Mouse (Mus musculus) intestine, postnatal 0 days (tissue): ENCODE data around the gene Asl. TPM values are rescaled to one million over a fixed set of nuclear protein-coding genes. Genes with fewer than 3 reads are reported as not detected.

Experiments used
- ATAC-seq: fragments of 200-750 bp; cut with Nextera tagmentation; 2 replicates; pipeline ENCODE4 v1.8.0; 2017; ENCODE audit warnings: mild to moderate bottlenecking, moderate TSS enrichment, moderate library complexity
- H3K27ac ChIP-seq: fragments of 300-500 bp; sonication (generic); 2 replicates; pipeline ENCODE4 v1.5.1; 2014; ENCODE audit warnings: mild to moderate bottlenecking, low read depth, low read length, moderate library complexity
- H3K27me3 ChIP-seq: fragments of 300-500 bp; sonication (generic); replicated peaks from 2 replicates; pipeline ENCODE4 v1.6.1; 2014; ENCODE audit warnings: low read length, mixed read lengths; ENCODE audit not compliant: control insufficient read depth, insufficient read depth
- H3K36me3 ChIP-seq: fragments of 300-500 bp; sonication (generic); 2 replicates; pipeline ENCODE4 v1.6.1; 2014; ENCODE audit warnings: mild to moderate bottlenecking, moderate library complexity; ENCODE audit not compliant: control insufficient read depth, insufficient read depth
- H3K4me1 ChIP-seq: fragments of 300-500 bp; sonication (generic); replicated peaks from 2 replicates; pipeline ENCODE4 v1.6.1; 2014; ENCODE audit warnings: antibody characterized with exemption, low read length, mixed read lengths; ENCODE audit not compliant: control insufficient read depth, insufficient read depth
- H3K4me2 ChIP-seq: fragments of 300-500 bp; sonication (generic); replicated peaks from 2 replicates; pipeline ENCODE4 v1.6.1; 2014; ENCODE audit warnings: low read depth, mild to moderate bottlenecking, moderate library complexity
- H3K4me3 ChIP-seq: fragments of 300-500 bp; sonication (generic); 2 replicates; pipeline ENCODE4 v1.5.1; 2014; ENCODE audit warnings: low read depth, low read length
- H3K9ac ChIP-seq: fragments of 300-500 bp; sonication (generic); 2 replicates; pipeline ENCODE4 v1.6.1; 2014; ENCODE audit warnings: mild to moderate bottlenecking, low read depth, low read length
- H3K9me3 ChIP-seq: fragments of 300-500 bp; sonication (generic); 2 replicates; pipeline ENCODE4 v1.6.1; 2016; ENCODE audit warnings: mixed run types; ENCODE audit not compliant: control insufficient read depth
- CTCF ChIP-seq: sonication (generic); IDR thresholded peaks from 2 replicates; pipeline ENCODE4 v1.5.1; 2016; ENCODE audit warnings: low read depth, mild to moderate bottlenecking, control low read depth, antibody characterized with exemption, moderate library complexity
- WGBS: fragments of 180-500 bp; shearing (Covaris S2); extraction: QIAGEN DNeasy Blood & Tissue Kit; methylation state at CpG from one replicate; pipeline ENCODE4 v1.1.7; 2014; 5-methylcytosine and 5-hydroxymethylcytosine counted together
- polyA plus RNA-seq: library from polyadenylated mRNA; unstranded; fragments of >200 nt; fragmentation: Nextera tagmentation; extraction: Ambion mirVana; gene quantifications from 2 replicates; pipeline ENCODE4 v1.2.1, GENCODE M21; 2015

Asl gene
- polyA plus RNA-seq, 1 experiment from 2014 or later = 148 TPM

DNA sequence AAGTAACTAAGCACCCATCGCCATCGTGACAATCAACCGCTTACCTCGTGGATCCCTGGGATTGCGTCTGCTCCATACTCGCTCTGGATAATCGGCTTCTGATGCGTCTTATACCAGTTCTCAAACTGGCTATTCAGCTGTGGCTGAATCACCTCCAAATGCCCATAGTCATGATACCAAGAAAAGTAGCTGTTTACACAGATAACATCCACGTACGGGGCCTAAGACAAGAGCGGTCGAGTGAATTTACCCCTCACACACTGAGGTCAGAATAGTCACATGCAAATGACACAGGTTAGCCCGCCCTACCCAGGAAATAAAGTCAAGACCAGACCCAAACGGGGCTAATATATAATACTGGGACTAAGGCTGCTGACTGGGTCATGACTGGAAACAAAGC lies 35.7 kb downstream of the Asl start:
- H3K27me3 ChIP-seq = no peaks in the 10 kb centered on the region
- H3K9me3 ChIP-seq = no peaks in the 10 kb centered on the region
- peaks cover 76% of the 10 kb centered on the region for H3K36me3 ChIP-seq
- H3K9ac ChIP-seq = no peak overlapping the region
- H3K4me2 ChIP-seq = no peak overlapping the region
- no peak for ATAC-seq
- 92% methylated on average over 14 of the region's 14 CpGs for WGBS
- no peaks in the 10 kb centered on the region for H3K4me1 ChIP-seq
- H3K4me3 ChIP-seq = no peak overlapping the region
- H3K27ac ChIP-seq = no peak overlapping the region
- no peak for TF ChIP-seq CTCF

DNA sequence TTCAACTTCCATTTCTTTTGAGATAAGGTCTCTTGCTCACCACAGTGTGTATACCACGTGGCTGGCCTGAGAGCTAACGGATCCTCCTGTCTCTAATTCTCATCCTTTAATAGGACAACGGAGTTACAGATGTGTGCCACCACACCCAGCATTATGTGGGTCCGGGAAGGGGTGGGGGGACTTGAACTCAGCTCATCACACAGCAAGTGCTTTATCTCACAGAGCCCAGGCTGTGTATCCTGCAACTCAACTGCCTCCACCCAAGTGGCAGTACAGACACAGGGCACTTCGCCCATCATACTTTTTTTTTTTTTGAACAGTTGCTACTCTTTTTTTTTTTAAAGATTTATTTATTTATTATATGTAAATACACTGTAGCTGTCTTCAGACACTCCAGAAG lies 37.1 kb downstream of the Asl start:
- no peak overlapping the region for H3K27ac ChIP-seq
- no peak overlapping the region for H3K9ac ChIP-seq
- no peak for ATAC-seq
- H3K27me3 ChIP-seq = no peaks in the 10 kb centered on the region
- H3K4me3 ChIP-seq = no peak overlapping the region
- no peak for TF ChIP-seq CTCF
- H3K4me1 ChIP-seq = no peaks in the 10 kb centered on the region
- no peak overlapping the region for H3K4me2 ChIP-seq
- H3K36me3 ChIP-seq = peaks cover 66% of the 10 kb centered on the region
- WGBS = 93% methylated on average over 5 of the region's 5 CpGs
- H3K9me3 ChIP-seq = no peaks in the 10 kb centered on the region

DNA sequence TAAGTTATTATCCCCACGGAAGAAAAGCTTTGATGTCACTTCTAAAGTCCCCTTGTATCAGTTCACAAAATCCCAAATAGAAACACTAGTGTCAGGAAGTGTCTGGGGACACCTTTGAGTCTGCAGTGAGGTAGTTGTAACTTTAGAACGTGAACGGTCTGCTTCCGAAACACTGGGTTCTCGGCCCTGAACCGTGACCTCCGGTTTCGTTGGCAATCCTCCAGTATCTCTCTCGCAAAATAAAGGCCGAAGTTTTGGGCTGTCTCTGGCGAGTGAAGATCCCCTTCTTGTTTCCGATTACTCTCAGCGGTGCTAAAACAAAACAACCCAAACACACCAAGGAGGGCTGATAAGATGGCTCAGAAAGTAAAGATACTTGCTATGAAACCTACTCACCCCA lies 39.7 kb downstream of the Asl start:
- ATAC-seq = no peak
- 83% methylated on average over 13 of the region's 13 CpGs for WGBS
- no peaks in the 10 kb centered on the region for H3K9me3 ChIP-seq

DNA sequence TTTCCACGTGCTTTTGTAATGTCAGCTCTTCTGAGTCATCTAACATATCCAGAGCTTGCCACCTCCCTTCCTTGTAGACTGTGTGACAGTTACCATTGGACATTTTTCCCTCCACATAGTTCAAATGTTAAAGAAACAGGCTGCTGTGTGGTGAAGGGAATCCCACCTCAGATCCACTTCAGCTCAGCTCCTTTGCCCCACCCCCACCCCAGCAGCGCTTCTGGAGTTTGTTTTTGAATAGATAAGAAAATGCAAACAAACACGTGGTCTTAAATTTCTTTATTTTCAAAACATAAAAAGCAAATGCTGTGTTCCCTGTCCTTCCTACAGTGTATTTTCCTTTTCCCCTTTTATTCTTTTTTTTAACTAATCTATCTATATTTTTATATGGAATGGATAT lies 48.8 kb downstream of the Asl start:
- Histone ChIP-seq H3K27ac (peak overlapping the region; percentile 74; the same call in 1 of the 2 replicates), H3K36me3 (peaks cover 20% of the 10 kb centered on the region), H3K4me2 (no peak overlapping the region), H3K9me3 (no peaks in the 10 kb centered on the region), H3K27me3 (no peaks in the 10 kb centered on the region), H3K9ac (no peak overlapping the region), H3K4me1 (no peaks in the 10 kb centered on the region), H3K4me3 (no peak overlapping the region)
- no peak for TF ChIP-seq CTCF
- ATAC-seq = peak; percentile 18; the same call in 1 of the 2 replicates
- WGBS = 50% methylated on average over 3 of the region's 3 CpGs

More for the DNA sequence above, 39.7 kb downstream of the Asl start:
- H3K4me3 ChIP-seq = no peak overlapping the region
- H3K36me3 ChIP-seq = peaks cover 46% of the 10 kb centered on the region
- no peaks in the 10 kb centered on the region for H3K4me1 ChIP-seq
- H3K9ac ChIP-seq = no peak overlapping the region
- no peak overlapping the region for H3K27ac ChIP-seq
- no peak overlapping the region for H3K4me2 ChIP-seq
- H3K27me3 ChIP-seq = no peaks in the 10 kb centered on the region
- TF ChIP-seq CTCF = no peak

DNA sequence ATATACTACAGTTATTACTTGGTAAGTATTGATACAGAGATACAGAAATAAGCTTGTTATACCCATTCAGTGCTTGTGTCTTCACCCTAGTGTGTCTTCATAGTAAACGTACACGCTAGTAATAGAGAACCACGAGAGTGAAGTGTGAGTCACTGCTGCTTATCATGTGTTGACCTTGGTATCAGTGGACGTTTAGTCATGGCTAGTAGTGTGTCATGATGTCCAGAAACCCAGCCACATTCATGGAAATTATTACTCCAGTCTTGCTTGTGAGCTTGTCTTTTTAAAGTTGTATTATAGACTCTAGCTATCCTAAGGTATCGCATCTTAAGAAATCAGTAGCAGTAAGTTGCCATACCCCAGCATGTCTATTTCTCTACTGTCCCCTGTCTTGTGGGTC lies 50.4 kb downstream of the Asl start:
- H3K27me3 ChIP-seq = no peaks in the 10 kb centered on the region
- H3K36me3 ChIP-seq = peaks cover 17% of the 10 kb centered on the region
- H3K9ac ChIP-seq = no peak overlapping the region
- peak; percentile 53 for ATAC-seq
- no peak overlapping the region for H3K4me2 ChIP-seq
- H3K27ac ChIP-seq = peak overlapping the region; percentile 74
- no peaks in the 10 kb centered on the region for H3K4me1 ChIP-seq
- H3K4me3 ChIP-seq = no peak overlapping the region
- no peaks in the 10 kb centered on the region for H3K9me3 ChIP-seq
- WGBS = 58% methylated on average over 5 of the region's 5 CpGs
- no peak for TF ChIP-seq CTCF

DNA sequence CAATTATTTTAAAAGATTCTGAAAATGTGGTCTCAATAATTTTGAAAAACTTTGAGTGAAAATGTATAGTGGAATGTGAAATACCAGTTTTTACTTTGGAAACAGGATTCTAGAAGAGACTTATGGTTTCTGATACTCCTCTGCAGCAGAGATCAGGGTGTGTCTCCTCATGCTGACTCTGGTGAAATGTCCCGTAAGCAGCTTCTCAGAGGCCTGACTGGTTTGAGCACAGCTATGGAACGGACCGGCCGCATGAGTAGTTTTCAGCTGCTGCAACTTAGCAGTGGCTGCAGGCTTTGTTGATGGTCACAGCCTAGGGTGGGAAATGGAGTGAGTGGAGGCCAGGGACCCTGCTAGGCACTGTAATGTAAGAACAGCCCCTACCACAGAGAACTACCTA lies 51.3 kb downstream of the Asl start:
- no peak for TF ChIP-seq CTCF
- H3K36me3 ChIP-seq = peaks cover 8% of the 10 kb centered on the region
- H3K4me1 ChIP-seq = no peaks in the 10 kb centered on the region
- peak overlapping the region; percentile 45; the same call in 1 of the 2 replicates for H3K9ac ChIP-seq
- no peaks in the 10 kb centered on the region for H3K27me3 ChIP-seq
- H3K4me3 ChIP-seq = no peak overlapping the region
- H3K9me3 ChIP-seq = no peaks in the 10 kb centered on the region
- no peak for ATAC-seq
- H3K4me2 ChIP-seq = no peak overlapping the region
- 63% methylated on average over 4 of the region's 4 CpGs for WGBS
- peak overlapping the region; percentile 86 for H3K27ac ChIP-seq

DNA sequence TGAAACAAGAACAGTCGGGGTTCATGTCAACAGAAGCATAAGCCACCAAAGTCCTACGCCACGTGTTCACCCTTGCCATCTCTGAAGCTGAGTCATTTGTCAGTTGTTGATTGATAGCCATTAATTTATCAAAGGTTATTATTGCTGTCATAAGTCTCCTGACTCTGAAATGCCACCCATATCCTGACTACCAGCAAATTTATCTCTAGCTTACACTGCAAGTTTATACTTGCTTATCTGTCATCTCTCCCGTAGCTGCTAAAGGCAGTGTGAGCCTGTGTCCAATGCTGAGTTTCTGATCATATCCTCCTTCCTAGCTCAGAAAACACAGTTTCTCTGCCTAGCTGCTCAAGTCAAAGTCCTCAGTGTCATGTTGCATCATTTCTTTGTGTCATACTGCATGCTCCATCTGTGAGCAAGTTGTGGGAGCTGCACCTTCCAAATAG lies 54.2 kb downstream of the Asl start:
- Histone ChIP-seq H3K9me3 (no peaks in the 10 kb centered on the region), H3K9ac (no peak overlapping the region), H3K4me2 (no peak overlapping the region), H3K4me3 (no peak overlapping the region), H3K4me1 (no peaks in the 10 kb centered on the region), H3K27ac (peak overlapping the region; percentile 92), H3K36me3 (peaks cover 8% of the 10 kb centered on the region; the same call in 1 of the 2 replicates), H3K27me3 (no peaks in the 10 kb centered on the region)
- TF ChIP-seq CTCF = no peak
- peak; percentile 90 for ATAC-seq
- WGBS = 44% methylated on average over 4 of the region's 4 CpGs
